Mouse (Mus musculus) heart, embryonic 16.5 days (tissue): ENCODE data around the gene Ssr2. TPM values are rescaled to one million over a fixed set of nuclear protein-coding genes. Genes with fewer than 3 reads are reported as not detected.

Experiments used
- ATAC-seq: fragments of 200-750 bp; cut with Nextera tagmentation; replicated peaks from 2 replicates; pipeline ENCODE4 v1.8.0; 2017; ENCODE audit warnings: moderate number of reproducible peaks; ENCODE audit not compliant: insufficient read depth, low FRiP score; ENCODE audit errors: extremely low read depth
- H3K27ac ChIP-seq: fragments of 300-500 bp; sonication (generic); 2 replicates; pipeline ENCODE4 v1.5.1; 2014; ENCODE audit warnings: mild to moderate bottlenecking, low read length, control low read depth, moderate library complexity
- H3K27me3 ChIP-seq: fragments of 300-500 bp; sonication (generic); 2 replicates; pipeline ENCODE4 v1.6.1; 2014; ENCODE audit warnings: low read length, mixed read lengths; ENCODE audit not compliant: control insufficient read depth, insufficient read depth
- H3K36me3 ChIP-seq: fragments of 300-500 bp; sonication (generic); 2 replicates; pipeline ENCODE4 v1.6.1; 2014; ENCODE audit not compliant: control insufficient read depth, insufficient read depth
- H3K4me1 ChIP-seq: fragments of 300-500 bp; sonication (generic); 2 replicates; pipeline ENCODE4 v1.6.1; 2014; ENCODE audit warnings: low read length, mixed read lengths; ENCODE audit not compliant: control insufficient read depth, insufficient read depth
- H3K4me2 ChIP-seq: fragments of 300-500 bp; sonication (generic); 2 replicates; pipeline ENCODE4 v1.6.1; 2014; ENCODE audit warnings: low read depth, mild to moderate bottlenecking, control low read depth, low read length
- H3K4me3 ChIP-seq: fragments of 300-500 bp; sonication (generic); 2 replicates; pipeline ENCODE4 v1.5.1; 2014; ENCODE audit warnings: mild to moderate bottlenecking, control low read depth, low read length
- H3K9ac ChIP-seq: fragments of 300-500 bp; sonication (generic); 2 replicates; pipeline ENCODE4 v1.6.1; 2014; ENCODE audit warnings: low read length, control low read depth
- H3K9me3 ChIP-seq: fragments of 300-500 bp; sonication (generic); replicated peaks from 2 replicates; pipeline ENCODE4 v1.6.1; 2016; ENCODE audit warnings: low read length; ENCODE audit not compliant: control insufficient read depth
- WGBS: fragments of 180-500 bp; shearing (Covaris S2); extraction: QIAGEN DNeasy Blood & Tissue Kit; methylation state at CpG from one replicate; pipeline ENCODE4 v1.1.7; 2014; 5-methylcytosine and 5-hydroxymethylcytosine counted together
- polyA plus RNA-seq: library from polyadenylated mRNA; unstranded; fragments of >200 nt; fragmentation: Nextera tagmentation; extraction: Ambion mirVana; gene quantifications from 2 replicates; pipeline ENCODE4 v1.2.1, GENCODE M21; 2015

Gene Ssr2
- polyA plus RNA-seq, 1 experiment from 2014 or later: 136 TPM

DNA sequence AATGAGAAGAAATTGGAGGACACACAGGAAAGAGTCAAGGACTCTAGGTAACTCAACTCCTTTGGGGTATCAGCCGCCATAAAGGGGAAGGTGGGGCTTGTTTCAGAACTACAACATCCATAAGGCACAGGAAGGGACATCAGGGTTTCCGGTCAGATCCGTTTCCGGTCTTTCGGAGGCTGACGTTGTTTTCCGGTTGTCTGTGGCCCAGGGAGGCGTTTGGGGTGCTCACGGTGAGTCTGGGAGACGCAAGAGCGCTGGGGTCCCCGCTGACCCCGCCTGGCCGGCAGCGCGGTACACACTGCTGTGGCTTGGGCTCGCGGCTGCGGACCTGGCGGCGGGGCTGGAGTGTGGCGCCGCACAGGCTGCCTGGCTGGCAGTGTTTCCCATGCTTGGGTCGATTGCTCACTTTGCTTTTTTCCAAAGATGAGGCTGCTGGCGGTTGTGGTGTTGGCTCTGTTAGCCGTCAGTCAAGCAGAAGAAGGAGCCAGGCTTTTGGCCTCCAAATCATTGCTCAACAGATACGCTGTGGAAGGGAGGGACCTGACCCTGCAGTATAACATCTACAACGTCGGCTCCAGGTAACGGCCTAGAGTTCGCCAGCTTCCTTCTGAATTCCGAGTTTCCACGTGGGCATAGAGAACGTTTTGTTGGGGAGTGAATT lies 3.9 kb downstream of the Ssr2 start:
- H3K9ac ChIP-seq: peak overlapping the region; percentile 89
- H3K27me3 ChIP-seq: no peaks in the 10 kb centered on the region
- peaks cover 17% of the 10 kb centered on the region; the same call in 1 of the 2 replicates for H3K36me3 ChIP-seq
- under 1% methylated on average over 34 of the region's 34 CpGs for WGBS
- peak overlapping the region; percentile 95 for H3K4me2 ChIP-seq
- peak overlapping the region; percentile 75 for H3K27ac ChIP-seq
- H3K9me3 ChIP-seq: no peaks in the 10 kb centered on the region
- H3K4me3 ChIP-seq: peak overlapping the region; percentile 89
- peak; percentile 85 for ATAC-seq
- peaks cover 9% of the 10 kb centered on the region for H3K4me1 ChIP-seq

DNA sequence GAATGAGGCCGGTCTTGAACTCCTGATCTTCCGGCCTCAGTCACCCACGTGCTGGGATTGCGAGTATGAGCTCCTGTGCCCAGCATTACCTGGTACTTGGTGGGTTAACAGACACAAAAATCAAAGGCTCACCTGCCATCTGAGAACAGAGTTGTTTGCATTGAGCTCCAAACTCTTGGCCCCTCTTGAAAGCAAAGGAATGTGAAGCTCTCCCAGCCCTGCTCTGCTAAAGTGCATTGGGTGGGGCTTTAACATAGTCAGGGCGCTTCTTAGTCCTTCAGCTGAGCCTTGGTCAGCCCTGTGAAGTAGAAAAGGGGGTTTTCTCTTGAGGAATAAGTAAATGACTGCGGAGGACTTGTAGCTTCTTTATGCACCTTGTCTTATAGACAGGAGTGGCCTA lies 10.1 kb downstream of the Ssr2 start:
- H3K9ac ChIP-seq: no peak overlapping the region
- no peaks in the 10 kb centered on the region for H3K27me3 ChIP-seq
- H3K36me3 ChIP-seq: peaks cover 40% of the 10 kb centered on the region
- WGBS: 83% methylated on average over 6 of the region's 6 CpGs
- no peak overlapping the region for H3K4me2 ChIP-seq
- H3K27ac ChIP-seq: no peak overlapping the region
- peaks cover 3% of the 10 kb centered on the region; the same call in 1 of the 2 replicates for H3K4me1 ChIP-seq
- H3K4me3 ChIP-seq: no peak overlapping the region
- no peaks in the 10 kb centered on the region for H3K9me3 ChIP-seq
- no peak for ATAC-seq

DNA sequence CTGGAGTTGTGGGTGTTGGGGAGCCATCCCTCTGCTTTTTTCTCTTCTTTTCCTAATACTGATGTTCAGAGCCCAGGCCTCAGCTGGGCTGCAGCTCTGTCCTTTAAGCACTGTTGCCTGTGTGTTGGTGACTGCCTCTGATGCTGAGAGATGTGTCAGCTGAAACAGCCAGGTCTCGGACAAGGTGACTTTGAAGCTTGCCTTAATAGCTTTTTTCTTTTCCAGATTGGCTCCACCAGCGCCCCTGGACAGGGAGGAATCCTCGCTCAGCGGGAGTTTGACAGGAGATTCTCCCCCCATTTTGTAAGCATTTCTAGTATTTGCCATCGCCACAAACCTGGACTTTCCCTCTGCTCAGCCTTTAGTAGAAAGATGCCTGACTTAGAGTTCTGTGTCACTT lies 11.0 kb downstream of the Ssr2 start:
- peaks cover 2% of the 10 kb centered on the region; the same call in 1 of the 2 replicates for H3K4me1 ChIP-seq
- no peak for ATAC-seq
- H3K9ac ChIP-seq: no peak overlapping the region
- WGBS: 92% methylated on average over 5 of the region's 5 CpGs
- H3K27ac ChIP-seq: no peak overlapping the region
- H3K4me2 ChIP-seq: no peak overlapping the region
- H3K36me3 ChIP-seq: peaks cover 38% of the 10 kb centered on the region
- no peaks in the 10 kb centered on the region for H3K9me3 ChIP-seq
- no peaks in the 10 kb centered on the region for H3K27me3 ChIP-seq
- H3K4me3 ChIP-seq: no peak overlapping the region

DNA sequence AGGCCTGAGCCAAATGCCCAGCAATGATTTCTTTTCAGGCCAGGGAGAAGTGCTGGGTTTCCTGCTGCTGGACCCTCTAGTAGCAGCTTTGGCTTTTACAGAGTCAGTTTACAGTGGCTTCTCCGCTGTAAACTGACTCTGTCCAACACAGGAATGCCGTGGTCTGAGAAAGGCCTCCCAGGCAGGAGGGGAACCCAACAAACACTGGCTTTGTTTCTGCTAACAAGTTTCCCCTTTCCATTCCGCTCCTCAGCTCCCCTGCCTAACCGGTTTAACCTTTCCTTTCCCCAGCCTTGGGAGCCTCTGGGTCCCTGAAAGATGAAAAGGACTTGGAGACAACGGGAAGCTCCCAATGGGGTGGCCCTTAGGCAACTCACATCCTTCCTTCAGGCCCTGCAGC lies 14.6 kb downstream of the Ssr2 start:
- 42% methylated on average over 5 of the region's 5 CpGs for WGBS
- no peak for ATAC-seq
- no peak overlapping the region for H3K4me2 ChIP-seq

DNA sequence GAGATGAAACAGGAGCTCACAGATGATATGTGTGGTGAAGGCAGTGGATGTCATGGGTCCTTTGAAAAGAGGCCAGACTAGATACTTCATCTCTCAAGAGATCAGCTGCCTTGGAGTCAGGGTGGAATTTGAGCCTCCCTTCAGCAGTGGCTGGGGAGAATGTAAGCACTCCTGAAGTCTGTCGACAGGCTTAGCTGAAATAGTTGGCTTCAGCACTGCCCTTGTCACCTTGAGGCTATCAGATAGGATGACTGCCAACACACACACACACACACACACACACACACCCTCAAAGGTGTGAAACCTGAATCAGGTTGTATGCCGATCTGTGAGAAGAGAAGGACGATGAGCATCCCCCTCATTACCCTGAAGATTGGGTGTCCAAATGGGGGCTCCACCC lies 15.4 kb downstream of the Ssr2 start:
- H3K4me2 ChIP-seq: no peak overlapping the region
- H3K4me3 ChIP-seq: no peak overlapping the region
- H3K27me3 ChIP-seq: no peaks in the 10 kb centered on the region
- 27% methylated on average over 3 of the region's 3 CpGs for WGBS
- H3K36me3 ChIP-seq: peaks cover 23% of the 10 kb centered on the region
- H3K9me3 ChIP-seq: no peaks in the 10 kb centered on the region
- H3K4me1 ChIP-seq: peaks cover 17% of the 10 kb centered on the region
- no peak for ATAC-seq
- no peak overlapping the region for H3K27ac ChIP-seq
- no peak overlapping the region for H3K9ac ChIP-seq

More for the DNA sequence above, 14.6 kb downstream of the Ssr2 start:
- H3K27me3 ChIP-seq: no peaks in the 10 kb centered on the region
- H3K9ac ChIP-seq: no peak overlapping the region
- H3K27ac ChIP-seq: no peak overlapping the region
- no peaks in the 10 kb centered on the region for H3K9me3 ChIP-seq
- H3K4me3 ChIP-seq: no peak overlapping the region
- peaks cover 23% of the 10 kb centered on the region for H3K36me3 ChIP-seq
- H3K4me1 ChIP-seq: peaks cover 17% of the 10 kb centered on the region

DNA sequence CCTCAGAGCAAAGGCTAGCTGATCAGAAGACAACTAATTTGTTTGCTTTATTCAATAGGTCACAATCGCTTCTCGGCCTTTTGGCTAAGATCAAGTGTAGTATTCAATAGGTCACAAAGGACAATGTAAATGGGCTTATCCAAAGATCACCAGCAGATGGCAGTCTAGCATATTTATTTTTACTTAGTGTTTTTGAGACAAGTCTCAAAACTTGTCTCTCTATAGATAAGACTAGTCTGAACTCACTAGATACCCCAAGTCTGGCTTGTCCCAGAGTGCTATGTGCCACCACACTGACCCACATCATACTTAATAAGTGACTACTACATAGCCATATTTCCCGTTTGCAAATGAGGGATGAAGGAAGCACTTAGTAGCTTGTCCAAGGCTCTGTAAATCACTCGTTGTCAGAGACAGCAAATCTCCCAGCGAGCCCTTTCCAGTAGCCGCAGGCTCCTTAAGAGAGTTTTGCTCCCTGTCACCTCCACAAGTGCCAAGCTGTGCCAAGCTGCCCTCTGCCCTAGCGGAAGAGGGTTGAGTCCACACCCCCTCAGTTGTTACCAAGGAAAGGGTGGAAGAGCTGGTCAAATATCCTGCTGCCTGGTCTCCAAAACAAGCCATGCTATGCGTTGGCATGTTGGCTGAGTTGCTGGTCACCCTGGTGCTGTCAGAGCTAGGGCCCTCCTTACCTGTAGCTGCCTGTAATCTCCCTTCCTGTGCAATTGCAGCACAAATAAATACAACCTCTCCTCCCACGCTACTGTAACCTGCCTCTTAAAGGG lies 16.5 kb downstream of the Ssr2 start:
- Histone ChIP-seq H3K4me1 (peaks cover 17% of the 10 kb centered on the region), H3K4me2 (peak overlapping the region; percentile 14; the same call in 1 of the 2 replicates), H3K36me3 (peaks cover 17% of the 10 kb centered on the region), H3K27me3 (no peaks in the 10 kb centered on the region), H3K9me3 (no peaks in the 10 kb centered on the region), H3K9ac (peak overlapping the region; percentile 41; the same call in 1 of the 2 replicates), H3K4me3 (no peak overlapping the region; the same call in 1 of the 2 replicates), H3K27ac (peak overlapping the region; percentile 14; the same call in 1 of the 2 replicates)
- 0 out of 2 replicates have a peak, but pooled peaks have one; percentile 11 for ATAC-seq
- 20% methylated on average over 9 of the region's 9 CpGs for WGBS

DNA sequence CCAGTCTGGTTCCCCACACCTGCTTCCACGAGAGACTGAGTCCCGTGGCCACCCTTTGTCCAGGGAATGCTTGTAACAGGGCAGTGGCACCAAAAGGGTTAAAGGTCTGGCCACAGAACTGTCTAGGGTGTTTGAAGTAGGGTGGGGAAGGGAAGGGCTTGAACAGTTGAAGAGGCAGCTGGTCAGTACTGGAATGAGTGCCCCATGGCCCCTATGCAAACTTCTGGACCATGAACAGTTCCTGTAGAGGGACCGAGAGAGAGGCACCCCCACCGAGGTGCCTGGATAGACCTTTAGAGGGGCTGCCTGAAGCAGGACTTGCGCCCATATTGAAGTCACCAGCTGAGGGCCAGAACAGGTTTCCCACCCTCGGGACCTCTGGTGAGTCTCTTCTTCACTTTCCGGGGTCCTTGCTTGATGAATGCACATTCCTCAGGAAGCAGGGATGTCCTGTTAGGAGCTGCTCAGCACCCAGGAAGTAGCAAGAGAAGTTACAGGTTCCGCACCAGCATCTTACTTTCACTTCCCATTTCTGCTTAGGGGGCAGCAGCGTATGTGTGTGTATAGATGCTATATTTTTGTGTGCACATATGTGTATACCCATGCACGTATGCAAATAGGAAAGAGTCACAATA lies 17.4 kb downstream of the Ssr2 start:
- peaks cover 9% of the 10 kb centered on the region for H3K36me3 ChIP-seq
- peak overlapping the region; percentile 19; the same call in 1 of the 2 replicates for H3K4me3 ChIP-seq
- no peaks in the 10 kb centered on the region for H3K9me3 ChIP-seq
- peak overlapping the region; percentile 32; the same call in 1 of the 2 replicates for H3K4me2 ChIP-seq
- WGBS: 58% methylated on average over 10 of the region's 10 CpGs
- no peak for ATAC-seq
- peaks cover 17% of the 10 kb centered on the region for H3K4me1 ChIP-seq
- H3K9ac ChIP-seq: no peak overlapping the region
- no peaks in the 10 kb centered on the region for H3K27me3 ChIP-seq
- H3K27ac ChIP-seq: no peak overlapping the region

DNA sequence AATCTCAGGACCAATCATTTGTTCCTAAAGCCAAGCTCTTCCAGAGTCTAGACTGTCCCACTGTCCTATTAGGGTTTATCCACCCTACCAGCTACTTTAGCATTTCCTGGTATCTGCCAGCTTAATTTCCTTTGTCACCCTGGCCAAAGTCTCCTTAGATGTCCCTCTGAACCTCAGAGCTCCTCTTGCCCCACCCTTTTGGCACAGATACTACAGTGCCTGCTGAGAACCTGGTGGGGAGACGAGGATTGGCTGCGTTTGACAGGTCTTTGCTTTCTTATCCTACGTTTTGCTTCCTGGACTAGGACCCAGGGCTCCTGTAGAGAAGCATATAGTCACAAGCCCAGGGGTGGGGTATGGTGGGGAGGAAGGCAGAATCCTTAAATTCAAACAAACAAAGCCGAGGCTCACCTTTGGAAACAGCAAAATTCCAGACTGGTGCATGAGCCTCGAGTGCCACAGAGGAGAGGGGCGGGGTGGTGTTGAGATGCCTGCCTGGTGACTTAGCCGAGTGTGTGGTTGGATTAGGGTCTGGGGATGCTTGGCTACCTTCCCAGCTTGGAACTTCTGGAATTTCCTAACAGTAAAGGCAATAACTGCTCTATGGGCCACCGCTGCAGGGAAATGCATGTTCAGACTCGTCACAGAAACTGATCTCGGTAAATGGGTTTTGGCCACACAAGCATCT lies 18.4 kb downstream of the Ssr2 start:
- H3K27me3 ChIP-seq: no peaks in the 10 kb centered on the region
- H3K36me3 ChIP-seq: no peaks in the 10 kb centered on the region
- H3K27ac ChIP-seq: no peak overlapping the region
- 31% methylated on average over 10 of the region's 10 CpGs for WGBS
- H3K4me1 ChIP-seq: peaks cover 17% of the 10 kb centered on the region
- 0 out of 2 replicates have a peak overlapping the region, but pooled peaks have one; percentile 3 for H3K4me2 ChIP-seq
- peak; percentile 21; the same call in 1 of the 2 replicates for ATAC-seq
- no peak overlapping the region for H3K4me3 ChIP-seq
- no peaks in the 10 kb centered on the region for H3K9me3 ChIP-seq
- H3K9ac ChIP-seq: no peak overlapping the region
